Mouse (Mus musculus): ENCODE data around the gene Gm30191. TPM values are rescaled to one million over a fixed set of nuclear protein-coding genes. Genes with fewer than 3 reads are reported as not detected.
"Not testable (repeated sequence)": the region's sequence is repeated elsewhere in the genome, so short reads cannot be mapped to it uniquely, and the experiment has no call there.

The Gm30191 gene
- total and polyA plus RNA-seq, 2 experiments, result not detected

- H3K36me3 ChIP-seq (ENCODE audit: control insufficient read depth, insufficient read depth, low read length), result not testable (repeated sequence)
Measured at GRCm38 (mm10) chr4:134269622-134270021, 22.9 kb downstream of the Gm30191 start.

DNA sequence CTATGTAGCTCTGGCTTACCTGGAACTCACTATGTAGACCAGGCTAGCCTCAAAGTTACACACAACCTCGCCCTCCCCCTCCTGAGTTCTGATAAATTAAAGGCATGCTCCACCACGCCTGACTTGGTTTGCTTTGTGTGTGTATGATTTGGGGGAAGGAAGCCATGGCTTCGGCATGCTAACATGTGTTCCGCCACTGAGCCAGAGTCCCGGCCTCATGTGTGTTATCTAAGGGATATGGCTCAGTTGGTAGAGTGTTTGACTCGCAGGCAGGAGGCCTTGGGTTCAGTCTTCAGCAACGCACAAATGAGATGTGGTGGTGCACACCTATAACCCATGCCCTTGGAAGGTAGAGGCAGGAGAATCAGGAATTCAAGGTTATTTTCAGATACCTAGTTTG, 25.2 kb downstream of the Gm30191 start:
- 86% methylated on average over 7 of the region's 7 CpGs for WGBS
- H3K9ac ChIP-seq (ENCODE audit: low read depth, low read length), result no peak overlapping the region
- peaks cover 4% of the 10 kb centered on the region; the same call in 1 of the 2 replicates for H3K36me3 ChIP-seq (ENCODE audit: control insufficient read depth, insufficient read depth, low read length)
- TF ChIP-seq CTCF (IDR thresholded peaks at IDR 0.05; ENCODE audit: low read depth, low read length), result no peak
- no peak for TF ChIP-seq POLR2A (IDR thresholded peaks at IDR 0.05; ENCODE audit: extremely low read depth, insufficient read depth, low read length)
- no peak overlapping the region for H3K4me3 ChIP-seq (ENCODE audit: insufficient read depth, low read depth, low read length)
- H3K27ac ChIP-seq (replicated peaks; ENCODE audit: insufficient read depth, low read depth, low read length), result no peak overlapping the region
- no peak for DNase-seq (ENCODE audit: extremely low read depth, low read depth, low spot score)
- no peaks in the 10 kb centered on the region for H3K79me2 ChIP-seq (ENCODE audit: control insufficient read depth, insufficient read depth, low read length)
- H3K27me3 ChIP-seq (ENCODE audit: control insufficient read depth, insufficient read depth, low read length), result no peaks in the 10 kb centered on the region
- peaks cover 4% of the 10 kb centered on the region; the same call in 1 of the 2 replicates for H3K4me1 ChIP-seq (ENCODE audit: control insufficient read depth, insufficient read depth, low read length)

More at GRCm38 (mm10) chr4:134269622-134270021, 22.9 kb downstream of the Gm30191 start:
- H3K4me1 ChIP-seq (ENCODE audit: control insufficient read depth, insufficient read depth, low read length); H3K27me3 ChIP-seq (ENCODE audit: control insufficient read depth, insufficient read depth, low read length); H3K9ac ChIP-seq (ENCODE audit: low read depth, low read length); H3K27ac ChIP-seq (replicated peaks; ENCODE audit: insufficient read depth, low read depth, low read length); H3K79me2 ChIP-seq (ENCODE audit: control insufficient read depth, insufficient read depth, low read length); DNase-seq (ENCODE audit: extremely low read depth, low read depth, low spot score); H3K4me3 ChIP-seq (ENCODE audit: insufficient read depth, low read depth, low read length): not testable (repeated sequence)
- TF ChIP-seq CTCF (IDR thresholded peaks at IDR 0.05; ENCODE audit: low read depth, low read length), result peak; percentile 17; the same call in 1 of the 2 replicates

DNA sequence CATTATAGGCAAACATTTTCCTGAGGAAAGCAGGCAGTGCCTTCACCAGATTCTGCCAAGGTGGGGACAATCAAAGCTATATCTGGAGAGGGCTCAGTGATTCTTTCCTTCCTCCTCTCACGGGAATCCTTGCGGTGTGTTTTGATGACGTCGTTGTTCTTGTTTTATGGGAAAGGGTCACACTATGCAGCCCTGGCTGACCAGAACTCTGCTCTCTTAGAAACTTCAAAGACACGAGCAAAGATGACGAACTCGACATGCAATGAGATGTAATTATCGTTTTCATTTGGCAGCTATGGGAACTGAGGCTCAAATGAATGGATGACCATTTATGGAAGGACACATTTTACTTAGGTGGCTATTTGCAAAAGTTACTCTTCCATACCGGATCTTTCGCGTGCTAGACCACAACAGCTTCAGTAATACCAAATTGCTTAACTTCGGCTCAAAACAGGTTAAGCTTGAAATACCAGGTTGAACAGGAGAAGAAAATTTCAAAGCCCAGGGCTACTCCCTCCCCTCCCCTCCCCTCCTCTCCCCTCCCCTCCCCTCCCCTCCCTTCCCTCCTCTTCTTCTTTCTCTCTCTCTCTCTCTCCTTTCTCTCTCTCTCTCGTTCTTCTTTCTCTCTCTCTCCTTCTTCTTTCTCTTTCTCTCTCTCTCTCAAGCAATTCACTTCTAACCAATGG, 26.1 kb downstream of the Gm30191 start:
- H3K9ac ChIP-seq (ENCODE audit: low read depth, low read length), result no peak overlapping the region
- peaks cover 7% of the 10 kb centered on the region; the same call in 1 of the 2 replicates for H3K36me3 ChIP-seq (ENCODE audit: control insufficient read depth, insufficient read depth, low read length)
- peaks cover 4% of the 10 kb centered on the region; the same call in 1 of the 2 replicates for H3K4me1 ChIP-seq (ENCODE audit: control insufficient read depth, insufficient read depth, low read length)
- no peak overlapping the region for H3K4me3 ChIP-seq (ENCODE audit: insufficient read depth, low read depth, low read length)
- no peak for DNase-seq (ENCODE audit: extremely low read depth, low read depth, low spot score)
- H3K27me3 ChIP-seq (ENCODE audit: control insufficient read depth, insufficient read depth, low read length), result no peaks in the 10 kb centered on the region
- TF ChIP-seq CTCF (IDR thresholded peaks at IDR 0.05; ENCODE audit: low read depth, low read length) (no peak), POLR2A (IDR thresholded peaks at IDR 0.05; ENCODE audit: extremely low read depth, insufficient read depth, low read length) (no peak)
- 31% methylated on average over 12 of the region's 13 CpGs for WGBS
- H3K79me2 ChIP-seq (ENCODE audit: control insufficient read depth, insufficient read depth, low read length), result no peaks in the 10 kb centered on the region
- H3K27ac ChIP-seq (replicated peaks; ENCODE audit: insufficient read depth, low read depth, low read length), result no peak overlapping the region

DNA sequence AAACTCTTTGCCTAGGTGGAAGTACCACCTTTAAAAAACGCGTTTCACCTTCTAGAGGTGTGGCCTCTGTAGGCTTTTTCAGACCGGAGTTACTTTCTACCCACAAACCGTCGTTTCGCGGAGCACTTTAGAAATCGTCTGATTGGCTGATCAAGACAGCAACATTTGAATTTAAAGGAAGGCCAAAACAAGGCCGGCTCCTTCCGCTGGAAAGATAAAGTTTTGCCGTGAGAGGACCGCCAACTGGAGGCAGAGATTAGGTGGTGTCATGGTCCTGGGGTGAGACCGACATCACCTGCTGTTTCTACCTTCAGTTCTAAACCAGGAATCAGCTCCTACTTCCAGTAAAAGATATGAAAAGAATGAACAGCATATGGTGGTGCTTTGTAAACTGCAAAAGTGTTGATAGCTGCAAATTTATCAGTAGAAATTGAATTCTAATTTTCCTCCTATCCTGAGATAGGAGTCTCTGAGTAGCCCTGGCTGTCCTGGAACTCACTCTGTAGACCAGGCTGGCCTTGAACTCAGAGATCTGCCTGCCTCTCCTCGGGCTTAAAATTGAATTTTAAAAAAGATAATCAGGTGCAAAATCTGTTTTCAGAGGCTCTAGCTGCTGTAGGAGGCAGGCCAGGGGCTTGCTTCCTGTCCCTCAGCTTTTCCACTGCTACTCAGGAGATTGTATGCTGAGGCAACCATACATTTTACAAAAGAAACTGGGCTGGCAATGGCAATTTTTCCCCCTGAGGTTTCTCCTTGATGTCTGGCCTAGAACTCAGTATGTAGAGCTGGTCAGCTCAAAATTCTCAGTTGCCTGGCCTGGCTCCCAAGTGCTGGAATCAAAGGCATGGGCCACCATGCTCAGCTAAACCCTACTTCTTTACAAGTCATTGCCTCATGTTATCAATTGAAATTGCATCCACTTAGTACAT, 26.9 kb downstream of the Gm30191 start:
- no peak overlapping the region for H3K27ac ChIP-seq (replicated peaks; ENCODE audit: insufficient read depth, low read depth, low read length)
- WGBS, result 8% methylated on average over 14 of the region's 14 CpGs
- H3K79me2 ChIP-seq (ENCODE audit: control insufficient read depth, insufficient read depth, low read length), result no peaks in the 10 kb centered on the region
- no peak overlapping the region for H3K4me3 ChIP-seq (ENCODE audit: insufficient read depth, low read depth, low read length)
- H3K4me1 ChIP-seq (ENCODE audit: control insufficient read depth, insufficient read depth, low read length), result peaks cover 4% of the 10 kb centered on the region; the same call in 1 of the 2 replicates
- TF ChIP-seq CTCF (IDR thresholded peaks at IDR 0.05; ENCODE audit: low read depth, low read length), result no peak
- peaks cover 13% of the 10 kb centered on the region; the same call in 1 of the 2 replicates for H3K36me3 ChIP-seq (ENCODE audit: control insufficient read depth, insufficient read depth, low read length)
- DNase-seq (ENCODE audit: extremely low read depth, low read depth, low spot score), result peak; percentile 26
- no peaks in the 10 kb centered on the region for H3K27me3 ChIP-seq (ENCODE audit: control insufficient read depth, insufficient read depth, low read length)
- no peak overlapping the region for H3K9ac ChIP-seq (ENCODE audit: low read depth, low read length)

DNA sequence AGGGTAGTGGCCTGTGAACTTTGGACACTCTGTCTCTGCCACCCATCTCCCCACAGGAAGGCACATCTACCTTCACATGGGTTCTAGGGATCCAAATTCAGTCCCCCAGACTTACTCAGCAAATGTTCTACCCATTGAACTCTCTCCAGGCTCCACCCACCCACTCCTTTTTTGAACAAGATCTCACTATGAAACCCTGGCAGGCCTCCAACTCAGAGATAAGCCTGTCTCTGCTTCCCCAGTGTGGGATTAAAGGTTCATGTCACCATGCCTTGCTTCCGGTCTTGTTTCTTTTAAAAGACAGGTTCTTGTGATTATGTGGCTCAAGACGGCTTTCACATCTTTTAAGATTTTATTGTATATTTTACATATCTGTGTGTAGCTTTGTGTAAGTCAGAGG, 38.2 kb downstream of the Gm30191 start:
- H3K27ac ChIP-seq (replicated peaks; ENCODE audit: insufficient read depth, low read depth, low read length), result no peak overlapping the region
- no peak for TF ChIP-seq CTCF (IDR thresholded peaks at IDR 0.05; ENCODE audit: low read depth, low read length)
- TF ChIP-seq POLR2A (IDR thresholded peaks at IDR 0.05; ENCODE audit: extremely low read depth, insufficient read depth, low read length), result no peak
- H3K27me3 ChIP-seq (ENCODE audit: control insufficient read depth, insufficient read depth, low read length), result no peaks in the 10 kb centered on the region
- 58% methylated on average over 2 of the region's 2 CpGs for WGBS
- H3K36me3 ChIP-seq (ENCODE audit: control insufficient read depth, insufficient read depth, low read length), result peaks cover 23% of the 10 kb centered on the region; the same call in 1 of the 2 replicates
- H3K4me1 ChIP-seq (ENCODE audit: control insufficient read depth, insufficient read depth, low read length), result peaks cover 11% of the 10 kb centered on the region
- peaks cover 4% of the 10 kb centered on the region; the same call in 1 of the 2 replicates for H3K79me2 ChIP-seq (ENCODE audit: control insufficient read depth, insufficient read depth, low read length)
- no peak overlapping the region for H3K9ac ChIP-seq (ENCODE audit: low read depth, low read length)
- DNase-seq (ENCODE audit: extremely low read depth, low read depth, low spot score), result peak; percentile 79
- H3K4me3 ChIP-seq (ENCODE audit: insufficient read depth, low read depth, low read length), result no peak overlapping the region

All from liver, adult 2 months (tissue).